Mouse (Mus musculus) heart, postnatal 0 days (tissue): ENCODE data around the gene Fbxl7. TPM values are rescaled to one million over a fixed set of nuclear protein-coding genes. Genes with fewer than 3 reads are reported as not detected.

Experiments used
- ATAC-seq: fragments of 200-750 bp; cut with Nextera tagmentation; 2 replicates; pipeline ENCODE4 v1.8.0; 2017; ENCODE audit warnings: low read depth, moderate number of reproducible peaks, moderate library complexity; ENCODE audit not compliant: insufficient read depth
- DNase-seq: peaks from one replicate; pipeline ENCODE4 v3.0.0-alpha.2; 2016; ENCODE audit warnings: low spot score
- H3K27ac ChIP-seq: fragments of 300-500 bp; sonication (generic); 2 replicates; pipeline ENCODE4 v1.5.1; 2014; ENCODE audit warnings: low read depth, mild to moderate bottlenecking
- H3K27me3 ChIP-seq: fragments of 300-500 bp; sonication (generic); 2 replicates; pipeline ENCODE4 v1.6.1; 2014; ENCODE audit warnings: low read length, mixed read lengths; ENCODE audit not compliant: control insufficient read depth, insufficient read depth
- H3K36me3 ChIP-seq: fragments of 300-500 bp; sonication (generic); replicated peaks from 2 replicates; pipeline ENCODE4 v1.6.1; 2014; ENCODE audit warnings: low read length, mixed read lengths; ENCODE audit not compliant: control insufficient read depth, insufficient read depth
- H3K4me1 ChIP-seq: fragments of 300-500 bp; sonication (generic); 2 replicates; pipeline ENCODE4 v1.6.1; 2014; ENCODE audit warnings: antibody characterized with exemption; ENCODE audit not compliant: control insufficient read depth, insufficient read depth
- H3K4me2 ChIP-seq: fragments of 300-500 bp; sonication (generic); 2 replicates; pipeline ENCODE4 v1.6.1; 2014; ENCODE audit warnings: low read depth, mild to moderate bottlenecking, low read length, moderate library complexity
- H3K4me3 ChIP-seq: fragments of 300-500 bp; sonication (generic); 2 replicates; pipeline ENCODE4 v1.5.1; 2014; ENCODE audit warnings: low read depth, low read length
- H3K9ac ChIP-seq: fragments of 300-500 bp; sonication (generic); replicated peaks from 2 replicates; pipeline ENCODE4 v1.6.1; 2014; ENCODE audit warnings: low read depth, low read length, mixed read lengths
- H3K9me3 ChIP-seq: fragments of 300-500 bp; sonication (generic); replicated peaks from 2 replicates; pipeline ENCODE4 v1.6.1; 2016; ENCODE audit warnings: low read length; ENCODE audit not compliant: control insufficient read depth
- CTCF ChIP-seq: IDR thresholded peaks from 2 replicates; pipeline ENCODE4 v1.5.1; 2016; ENCODE audit warnings: antibody characterized with exemption, control low read depth, low read depth
- EP300 ChIP-seq: IDR thresholded peaks from 2 replicates; pipeline ENCODE4 v1.6.1; 2016; ENCODE audit warnings: antibody characterized with exemption, low read depth
- WGBS: fragments of 180-500 bp; shearing (Covaris S2); extraction: QIAGEN DNeasy Blood & Tissue Kit; methylation state at CpG from one replicate; pipeline ENCODE4 v1.1.7; 2014; 5-methylcytosine and 5-hydroxymethylcytosine counted together
- polyA plus RNA-seq: library from polyadenylated mRNA; unstranded; fragments of >200 nt; fragmentation: Nextera tagmentation; extraction: Ambion mirVana; gene quantifications from 2 replicates; pipeline ENCODE4 v1.2.1, GENCODE M21; 2015
- total RNA-seq: library from RNA; depleted of rRNA; stranded (reverse); fragments of >200 nt; gene quantifications from 2 replicates; pipeline ENCODE4 v1.2.3, GENCODE M21; 2014; ENCODE audit warnings: low replicate concordance

Gene Fbxl7
- total and polyA plus RNA-seq, 2 experiments from 2014 or later: 3.1 to 7.4 TPM

GRCm38 (mm10) chr15:26849626-26850025, 45.8 kb downstream of the Fbxl7 start:
- Histone ChIP-seq H3K4me1 (no peaks in the 10 kb centered on the region), H3K9ac (no peak overlapping the region), H3K27ac (no peak overlapping the region), H3K36me3 (no peaks in the 10 kb centered on the region), H3K4me2 (no peak overlapping the region), H3K4me3 (no peak overlapping the region), H3K9me3 (no peaks in the 10 kb centered on the region), H3K27me3 (no peaks in the 10 kb centered on the region)
- TF ChIP-seq EP300: no peak
- TF ChIP-seq CTCF: no peak
- peak; percentile 13 for DNase-seq
- ATAC-seq: no peak
- WGBS: 38% methylated on average over 1 of the region's 1 CpGs

GRCm38 (mm10) chr15:26842216-26842615, 53.2 kb downstream of the Fbxl7 start:
- ATAC-seq (no peak), DNase-seq (no peak)
- 75% methylated on average over 6 of the region's 6 CpGs for WGBS

GRCm38 (mm10) chr15:26838386-26838785, 57.0 kb downstream of the Fbxl7 start:
- H3K4me3 ChIP-seq: no peak overlapping the region
- H3K27ac ChIP-seq: no peak overlapping the region

More at GRCm38 (mm10) chr15:26842216-26842615, 53.2 kb downstream of the Fbxl7 start:
- TF ChIP-seq EP300: no peak
- Histone ChIP-seq H3K36me3 (no peaks in the 10 kb centered on the region), H3K4me3 (no peak overlapping the region), H3K9ac (no peak overlapping the region), H3K9me3 (no peaks in the 10 kb centered on the region), H3K4me1 (no peaks in the 10 kb centered on the region), H3K27me3 (no peaks in the 10 kb centered on the region), H3K27ac (no peak overlapping the region), H3K4me2 (no peak overlapping the region)

GRCm38 (mm10) chr15:26837200-26837599, 58.2 kb downstream of the Fbxl7 start:
- Histone ChIP-seq H3K4me3 (no peak overlapping the region), H3K36me3 (no peaks in the 10 kb centered on the region), H3K9me3 (no peaks in the 10 kb centered on the region), H3K4me2 (no peak overlapping the region), H3K4me1 (no peaks in the 10 kb centered on the region), H3K27ac (no peak overlapping the region), H3K27me3 (no peaks in the 10 kb centered on the region), H3K9ac (no peak overlapping the region)
- WGBS: 72% methylated on average over 3 of the region's 3 CpGs
- no peak for TF ChIP-seq CTCF
- no peak for TF ChIP-seq EP300
- DNase-seq (no peak), ATAC-seq (no peak)

More at GRCm38 (mm10) chr15:26838386-26838785, 57.0 kb downstream of the Fbxl7 start:
- Histone ChIP-seq H3K4me2 (no peak overlapping the region), H3K27me3 (no peaks in the 10 kb centered on the region), H3K4me1 (no peaks in the 10 kb centered on the region), H3K9ac (no peak overlapping the region), H3K36me3 (no peaks in the 10 kb centered on the region), H3K9me3 (no peaks in the 10 kb centered on the region)
- ATAC-seq: no peak
- WGBS: 88% methylated on average over 1 of the region's 1 CpGs
- TF ChIP-seq CTCF (no peak), EP300 (no peak)
- DNase-seq: no peak

- Histone ChIP-seq H3K9me3 (no peaks in the 10 kb centered on the region), H3K9ac (no peak overlapping the region), H3K4me2 (no peak overlapping the region), H3K27ac (no peak overlapping the region), H3K27me3 (no peaks in the 10 kb centered on the region), H3K4me1 (no peaks in the 10 kb centered on the region), H3K4me3 (no peak overlapping the region), H3K36me3 (no peaks in the 10 kb centered on the region)
- peak; percentile 46 for DNase-seq
- 48% methylated on average over 5 of the region's 5 CpGs for WGBS
- 0 out of 2 replicates have a peak, but pooled peaks have one; percentile 17 for ATAC-seq
- TF ChIP-seq EP300: no peak
- no peak for TF ChIP-seq CTCF
Observed at GRCm38 (mm10) chr15:26834415-26834814, 61.0 kb downstream of the Fbxl7 start.

GRCm38 (mm10) chr15:26831141-26831540, 64.2 kb downstream of the Fbxl7 start:
- TF ChIP-seq CTCF (no peak), EP300 (no peak)
- DNase-seq (no peak), ATAC-seq (no peak)
- Histone ChIP-seq H3K4me1 (no peaks in the 10 kb centered on the region), H3K9me3 (no peaks in the 10 kb centered on the region), H3K9ac (no peak overlapping the region), H3K36me3 (no peaks in the 10 kb centered on the region), H3K27ac (no peak overlapping the region), H3K4me3 (no peak overlapping the region), H3K4me2 (no peak overlapping the region), H3K27me3 (no peaks in the 10 kb centered on the region)
- 88% methylated on average over 4 of the region's 4 CpGs for WGBS
